Mouse (Mus musculus) cerebellum, adult 2 months (tissue): ENCODE data around the gene Eif4e1b.

Experiments used
- CTCF ChIP-seq: fragments of 200-500 bp; IDR thresholded peaks from 2 replicates; pipeline ENCODE4 v1.5.1; 2011; ENCODE audit warnings: low read depth, mild to moderate bottlenecking, control low read depth, low read length, moderate library complexity, borderline replicate concordance; ENCODE audit not compliant: insufficient read depth
- POLR2A ChIP-seq: fragments of 200-500 bp; IDR thresholded peaks from 2 replicates; pipeline ENCODE4 v1.6.1; 2011; ENCODE audit warnings: low read length, control low read depth, borderline replicate concordance; ENCODE audit not compliant: insufficient read depth

GRCm38 (mm10) chr13:54821106-54821505, 37.3 kb downstream of the Eif4e1b start:
- no peak for TF ChIP-seq CTCF
- TF ChIP-seq POLR2A, result no peak
